Mouse (Mus musculus) heart, adult 11 months (tissue): ENCODE measurements around the gene Pmp22.

Experiments used
- DNase-seq: peaks from one replicate; pipeline ENCODE4 v3.0.0; 2022

Gene Pmp22

DNA sequence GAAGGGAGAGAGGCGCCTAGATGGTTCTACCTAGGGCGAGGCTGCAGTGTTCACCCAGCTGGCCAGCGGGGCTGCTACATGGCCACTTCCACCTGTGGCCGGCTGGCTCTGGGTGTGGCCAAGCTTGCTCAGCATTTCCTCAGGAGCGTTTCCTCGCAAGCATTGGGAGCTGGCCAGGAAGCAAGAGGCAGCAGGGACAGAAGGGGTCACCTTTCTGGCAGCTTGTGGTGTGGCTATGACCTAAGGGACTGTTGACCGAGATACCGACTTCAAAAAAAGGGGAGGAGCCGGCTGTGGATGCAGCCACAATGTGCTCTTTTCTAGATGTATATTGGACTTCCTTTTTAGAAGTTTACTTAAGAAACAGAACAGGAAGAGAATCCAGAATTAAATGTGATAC is 593 bp downstream of the Pmp22 start:
- DNase-seq, result peak; percentile 97

DNA sequence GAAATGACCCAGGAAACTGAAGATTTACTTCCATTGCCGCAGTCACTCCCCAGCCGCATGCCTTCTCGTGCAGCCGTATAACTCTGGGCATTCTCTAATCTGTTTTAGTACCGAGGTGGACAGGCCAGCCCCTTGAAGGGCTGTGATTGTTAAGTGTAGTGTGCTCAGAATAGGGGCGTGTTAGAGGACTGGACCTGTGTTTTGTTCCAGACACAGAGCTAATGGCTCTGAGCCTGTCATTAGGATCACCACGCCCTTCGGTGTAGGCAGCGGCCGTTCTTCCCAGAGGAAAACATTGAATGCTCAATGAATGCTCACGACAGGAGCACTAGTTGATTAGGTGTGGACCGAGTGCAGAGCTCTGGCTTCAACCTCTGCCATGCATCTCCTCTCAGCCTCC is 1.1 kb downstream of the Pmp22 start:
- DNase-seq, result peak; percentile 95

DNA sequence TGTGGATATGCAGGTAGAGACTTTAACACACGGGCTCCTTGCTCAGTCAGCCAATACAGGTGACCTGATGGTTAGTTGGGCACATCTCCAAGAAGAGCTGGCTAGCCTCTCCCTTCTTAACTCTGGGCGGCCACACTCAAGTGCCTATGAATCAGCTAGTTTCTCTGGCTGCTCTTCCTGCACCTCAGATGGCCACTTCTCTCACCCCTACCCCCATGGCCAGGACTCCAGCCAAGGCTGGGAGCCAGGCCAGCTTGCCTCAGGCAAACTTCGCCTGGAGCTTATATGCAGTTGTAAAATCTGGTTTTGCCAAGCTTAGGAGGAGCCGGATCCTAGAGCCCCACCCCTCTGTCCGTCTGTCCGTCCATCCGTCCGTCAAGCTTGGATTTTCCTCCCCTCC is 1.7 kb downstream of the Pmp22 start:
- DNase-seq, result peak; percentile 99

DNA sequence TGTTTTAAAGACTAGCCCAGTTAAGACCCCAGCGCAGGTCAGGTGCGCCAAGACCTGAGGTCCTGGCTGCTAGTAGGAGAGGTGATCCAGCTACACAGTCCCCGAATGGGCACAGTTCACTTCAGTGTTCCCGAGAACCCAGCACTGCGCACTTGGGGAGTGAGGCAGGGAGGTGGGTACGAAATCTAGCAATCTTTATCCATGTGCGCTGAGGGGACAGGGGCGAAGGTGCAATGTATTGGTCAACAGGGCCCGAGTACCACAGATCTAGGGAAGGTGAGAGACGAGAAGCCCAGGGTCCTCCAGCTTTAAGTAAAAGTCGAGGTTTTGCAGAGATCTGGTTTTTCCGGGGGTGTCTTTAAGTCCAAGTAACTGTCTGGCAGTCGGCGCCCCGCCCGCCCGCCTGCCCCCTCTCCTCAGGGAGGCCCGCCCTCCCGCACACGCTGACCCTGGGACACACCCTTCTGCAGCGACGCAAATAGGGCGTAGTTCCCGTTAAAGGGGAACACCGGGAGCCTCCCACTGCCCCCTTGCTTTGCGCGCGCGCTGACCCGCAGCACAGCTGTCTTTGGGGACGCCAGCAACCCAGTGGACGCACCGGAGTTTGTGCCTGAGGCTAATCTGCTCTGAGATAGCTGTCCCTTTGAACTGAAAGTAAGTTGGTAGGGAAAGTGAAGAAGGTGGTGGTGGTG is 2.4 kb downstream of the Pmp22 start:
- peak; percentile 99 for DNase-seq

DNA sequence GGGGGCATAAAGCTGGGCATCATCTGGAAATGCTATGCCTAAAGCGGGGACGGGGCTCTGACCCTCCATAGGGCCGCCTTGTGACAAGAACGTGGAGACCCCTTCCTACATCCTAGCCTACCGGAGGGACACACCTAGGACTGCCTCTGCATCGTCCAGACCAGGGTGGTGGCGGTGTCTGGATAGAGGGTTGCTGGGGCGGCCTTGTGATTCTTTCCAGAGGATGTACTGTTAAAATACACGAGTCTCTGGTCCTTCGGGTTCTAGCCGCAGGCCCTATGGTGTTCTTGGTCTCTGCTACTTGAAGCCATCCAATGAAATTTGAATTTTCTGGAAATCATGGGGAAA is 2.9 kb downstream of the Pmp22 start:
- no peak for DNase-seq

DNA sequence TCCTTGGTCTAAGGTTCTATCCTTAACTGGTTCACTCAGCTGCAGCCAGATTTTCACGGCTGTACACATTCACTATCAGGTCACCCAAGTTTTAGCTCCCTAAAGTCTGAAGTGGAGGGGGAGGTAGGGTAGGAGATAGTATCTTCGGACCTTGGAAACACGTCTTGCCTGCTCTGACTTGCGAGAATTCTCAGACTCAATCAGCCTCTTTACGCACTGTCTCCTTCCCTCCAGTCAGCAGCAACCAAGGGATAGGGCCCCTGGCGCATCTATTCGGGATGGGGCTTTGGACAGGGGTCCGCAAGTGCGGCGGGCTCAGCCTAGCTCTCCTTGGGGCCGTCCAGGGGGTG is 3.3 kb downstream of the Pmp22 start:
- DNase-seq, result no peak

DNA sequence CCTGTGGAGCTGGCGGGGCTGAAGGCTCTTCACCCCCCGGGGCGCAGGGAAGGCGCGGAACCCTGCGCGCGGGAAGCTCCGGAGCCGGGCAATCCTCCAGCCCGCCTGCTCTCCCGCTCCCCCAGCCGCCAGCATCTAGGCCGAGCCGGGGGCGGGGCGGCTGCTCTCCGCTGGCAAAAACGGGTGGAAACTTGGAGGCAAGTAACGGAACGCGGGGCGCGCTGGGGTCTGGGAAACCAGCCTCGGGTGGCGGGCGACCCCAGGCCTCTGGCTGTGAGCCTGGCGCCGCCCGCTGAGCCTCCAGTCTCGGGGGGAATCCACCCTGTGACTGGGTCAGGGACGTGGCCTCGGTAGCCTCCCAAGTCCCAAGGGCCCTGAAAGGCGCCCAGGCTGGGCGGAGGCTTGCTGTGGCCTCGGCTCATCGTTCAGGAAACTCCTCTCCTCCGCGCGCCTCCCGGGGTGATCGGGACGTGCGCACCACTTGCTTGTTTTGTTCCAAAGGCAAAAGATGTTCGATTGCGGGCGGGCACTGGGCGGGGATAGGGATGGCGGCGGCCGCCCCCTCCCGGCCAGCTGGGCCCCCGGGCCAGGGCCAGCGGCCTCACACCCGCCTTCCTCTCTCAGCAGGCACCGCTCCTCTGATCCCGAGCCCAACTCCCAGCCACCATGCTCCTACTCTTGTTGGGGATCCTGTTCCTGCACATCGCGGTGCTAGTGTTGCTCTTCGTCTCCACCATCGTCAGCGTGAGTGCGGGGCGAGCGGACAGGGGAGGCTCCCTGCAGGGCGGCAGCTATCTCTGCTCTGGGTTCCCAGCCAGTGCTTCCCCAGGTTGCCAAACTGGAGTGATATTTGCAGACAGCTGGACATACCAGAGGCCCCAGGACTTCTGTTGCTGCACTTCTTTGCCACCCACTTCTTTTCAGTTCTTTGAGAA is 4.0 kb downstream of the Pmp22 start:
- peak; percentile 99 for DNase-seq

DNA sequence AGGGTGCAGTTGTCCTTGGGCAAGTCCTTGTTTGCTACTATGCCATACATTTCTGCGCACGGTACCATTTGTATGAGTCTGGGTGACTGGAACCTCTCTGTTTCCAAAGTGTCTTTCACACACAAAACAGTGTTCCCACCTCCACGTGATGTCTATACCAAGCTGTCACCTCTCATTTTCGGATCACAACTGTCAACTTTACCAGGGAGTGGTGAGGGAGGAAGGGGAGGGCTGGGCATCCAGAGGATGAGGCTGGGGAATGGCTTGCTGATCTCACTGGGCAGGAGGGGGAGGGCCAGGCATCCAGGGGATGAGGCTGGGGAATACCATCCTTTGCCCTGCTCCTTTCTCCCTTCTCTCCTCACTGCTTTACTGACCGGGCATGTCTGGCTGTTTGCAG is 5.2 kb downstream of the Pmp22 start:
- peak; percentile 91 for DNase-seq

DNA sequence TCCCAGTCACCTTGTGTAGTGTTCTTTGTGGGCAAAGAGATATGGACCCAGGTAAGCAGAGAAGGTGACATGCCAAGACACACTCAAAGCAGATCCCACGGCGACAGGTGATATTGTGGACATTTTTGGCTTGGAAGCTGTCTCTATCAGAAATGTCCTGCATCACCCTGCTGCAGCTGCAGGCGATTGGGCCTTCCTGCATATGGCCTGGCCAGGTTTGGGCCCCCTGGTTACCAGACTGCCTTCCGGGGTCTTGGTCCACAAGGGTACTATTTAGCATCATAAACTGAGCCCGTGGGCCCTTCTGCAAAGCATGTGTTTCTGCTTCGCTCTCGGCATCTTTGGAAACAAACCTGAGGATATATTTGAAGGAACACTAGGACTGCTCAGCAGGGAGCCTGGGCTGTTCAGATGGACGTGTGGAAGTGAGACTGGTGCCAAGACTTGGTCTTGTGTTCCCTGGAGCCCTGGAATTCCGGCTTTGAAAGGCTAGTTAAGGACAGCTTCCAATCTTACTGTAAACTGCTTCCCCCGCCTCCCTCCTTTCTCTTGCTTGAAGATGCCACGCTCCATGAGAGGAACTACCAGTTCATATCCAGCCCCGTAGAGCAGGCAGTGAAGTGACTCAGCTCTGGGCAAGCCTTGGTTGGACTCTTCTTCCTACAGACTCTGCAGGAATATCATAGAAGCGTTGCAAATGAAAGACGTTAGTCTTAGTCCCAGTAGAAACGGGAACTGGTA is 6.1 kb downstream of the Pmp22 start:
- peak; percentile 92 for DNase-seq

DNA sequence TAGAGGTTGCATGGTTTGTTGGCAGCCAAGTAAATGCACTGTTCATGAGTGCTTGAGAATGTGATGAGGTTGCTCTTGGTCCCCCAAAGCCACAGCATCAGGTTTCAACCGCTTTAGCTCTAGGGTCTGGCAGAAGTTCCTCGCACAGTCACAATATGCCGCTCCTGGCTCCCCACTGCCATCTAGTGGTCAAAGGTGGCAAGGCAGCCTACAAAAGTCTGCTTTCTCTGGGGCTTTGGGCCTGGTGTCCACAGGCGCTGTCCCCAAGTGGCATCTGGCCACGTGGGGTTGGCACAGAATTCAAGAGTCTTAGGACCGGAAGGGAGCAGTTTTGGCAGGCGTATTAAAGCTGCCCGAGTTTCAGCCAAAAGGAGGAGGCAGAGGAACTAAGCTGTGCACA is 6.8 kb downstream of the Pmp22 start:
- peak; percentile 99 for DNase-seq

DNA sequence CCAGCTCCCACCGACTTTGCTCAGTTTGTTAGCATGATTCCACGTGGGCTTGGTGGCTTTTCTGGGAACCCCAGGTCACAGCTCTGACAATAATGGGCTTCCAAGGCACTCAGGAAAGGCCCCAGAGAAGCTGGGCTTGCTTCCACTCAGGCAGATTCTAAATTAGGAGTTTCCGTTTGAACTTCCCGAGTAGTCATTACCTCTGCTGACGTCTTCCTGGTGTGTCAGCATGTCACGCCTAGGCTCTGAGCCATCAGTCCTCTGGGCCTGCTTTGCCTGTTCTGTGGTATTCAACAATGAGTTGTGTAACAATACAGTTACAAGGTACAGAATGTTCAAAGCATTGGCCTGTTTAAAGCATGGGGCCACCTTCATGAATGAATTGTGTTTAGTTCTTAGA is 7.4 kb downstream of the Pmp22 start:
- DNase-seq, result peak; percentile 99

DNA sequence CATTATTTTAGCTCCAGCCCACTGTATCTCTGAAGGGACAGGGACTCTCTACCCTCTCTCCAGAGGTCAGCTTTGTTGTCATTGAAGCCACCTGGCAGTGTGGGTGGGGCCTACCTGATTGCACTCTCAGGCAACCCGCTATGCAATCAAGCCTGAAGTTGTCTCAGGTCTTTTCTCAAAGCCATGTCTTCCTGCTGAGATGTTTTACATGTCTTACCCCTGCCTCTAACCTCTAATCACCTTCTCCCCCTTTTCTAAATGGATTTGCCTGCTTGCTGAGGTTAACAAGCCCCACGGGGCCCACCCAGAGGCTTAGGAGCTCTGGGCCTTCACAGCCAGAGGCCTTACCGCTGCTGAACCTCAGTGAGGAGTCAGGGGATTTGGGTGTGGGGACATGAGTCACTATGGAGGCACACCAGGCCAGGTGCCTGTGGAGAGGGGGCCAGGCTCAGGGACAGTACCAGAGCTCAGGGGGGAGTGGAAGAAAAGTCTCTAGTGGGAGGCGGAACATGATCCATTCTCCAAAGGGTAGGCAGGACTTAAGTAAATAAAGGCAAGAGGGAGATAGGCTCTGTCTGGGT is 8.1 kb downstream of the Pmp22 start:
- DNase-seq, result peak; percentile 92

DNA sequence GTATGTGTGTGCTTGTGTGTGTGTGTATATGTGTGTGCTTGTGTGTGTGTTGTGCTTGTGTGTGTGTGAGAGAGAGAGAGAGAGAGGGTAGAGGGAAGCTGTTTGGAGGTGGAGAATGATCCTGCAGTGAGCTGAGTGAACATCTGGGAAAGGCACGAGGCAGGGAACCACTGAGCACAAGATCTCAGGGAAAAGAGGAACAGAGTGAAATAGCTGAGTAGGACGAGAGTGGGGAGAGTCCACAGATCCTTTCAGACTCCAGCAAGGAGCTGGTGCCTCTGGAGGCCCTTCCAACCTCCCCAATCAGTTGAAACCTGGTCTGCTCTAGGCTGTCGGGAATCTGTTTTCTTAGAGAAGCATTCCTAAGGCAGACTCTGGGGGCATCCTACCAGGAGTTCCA is 10.0 kb downstream of the Pmp22 start:
- peak; percentile 94 for DNase-seq

DNA sequence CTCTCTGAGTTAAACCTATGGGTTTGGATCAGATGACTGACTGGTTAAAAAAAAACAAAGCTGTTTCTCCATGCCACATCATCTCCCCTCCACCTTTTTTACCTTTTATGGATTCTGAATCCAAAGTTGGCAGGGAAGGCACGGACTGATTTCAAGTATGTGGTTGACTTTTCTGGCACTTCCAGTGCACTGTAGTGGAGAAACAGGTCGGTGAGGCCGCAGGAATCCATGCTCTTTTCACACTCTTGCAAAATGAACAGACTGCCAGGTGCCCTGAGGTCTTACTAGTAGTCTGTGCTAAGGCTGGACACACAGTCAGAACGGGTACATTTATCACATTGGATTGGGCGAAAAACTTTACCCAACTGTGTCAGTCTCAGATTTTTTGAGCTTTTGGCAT is 13.5 kb downstream of the Pmp22 start:
- DNase-seq, result no peak

DNA sequence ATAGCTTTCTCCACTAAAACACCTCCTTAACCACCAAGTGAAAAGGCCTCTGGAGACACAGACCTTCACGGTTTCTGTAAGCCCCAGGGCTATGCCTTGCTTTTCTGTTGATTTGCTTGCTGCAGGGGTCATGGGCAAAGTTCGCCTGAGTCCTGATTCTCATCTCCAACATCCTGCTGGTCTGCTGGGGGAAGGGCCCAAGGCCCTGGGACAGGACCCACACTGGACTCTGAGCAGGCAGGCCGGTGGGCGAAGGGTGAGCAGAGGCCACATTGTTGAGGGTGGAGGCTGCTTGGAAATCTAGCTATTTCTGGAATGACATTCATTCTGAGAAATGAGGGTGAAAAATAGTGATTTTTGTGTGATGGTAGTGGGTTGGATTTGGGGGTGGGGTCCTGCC is 14.0 kb downstream of the Pmp22 start:
- DNase-seq, result no peak

DNA sequence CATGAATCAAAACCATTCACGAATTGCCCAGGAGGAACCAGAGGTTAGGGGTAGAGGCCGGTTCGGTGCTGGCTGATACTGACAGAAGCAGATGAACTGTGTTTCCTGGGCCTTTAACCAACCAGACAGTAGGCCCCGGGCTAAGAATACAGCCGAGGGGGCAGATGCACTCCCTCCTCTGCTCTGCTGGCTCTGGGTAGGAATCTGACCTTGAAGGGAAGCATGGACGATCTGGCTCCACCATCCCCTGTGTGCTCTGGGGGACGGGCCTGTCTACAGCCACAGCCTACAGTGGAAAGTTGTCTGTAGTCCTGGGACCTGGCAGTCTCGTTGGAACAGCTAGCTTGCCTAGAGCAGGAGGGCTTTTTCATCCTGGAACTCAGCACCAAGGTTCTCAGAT is 14.7 kb downstream of the Pmp22 start:
- peak; percentile 97 for DNase-seq

DNA sequence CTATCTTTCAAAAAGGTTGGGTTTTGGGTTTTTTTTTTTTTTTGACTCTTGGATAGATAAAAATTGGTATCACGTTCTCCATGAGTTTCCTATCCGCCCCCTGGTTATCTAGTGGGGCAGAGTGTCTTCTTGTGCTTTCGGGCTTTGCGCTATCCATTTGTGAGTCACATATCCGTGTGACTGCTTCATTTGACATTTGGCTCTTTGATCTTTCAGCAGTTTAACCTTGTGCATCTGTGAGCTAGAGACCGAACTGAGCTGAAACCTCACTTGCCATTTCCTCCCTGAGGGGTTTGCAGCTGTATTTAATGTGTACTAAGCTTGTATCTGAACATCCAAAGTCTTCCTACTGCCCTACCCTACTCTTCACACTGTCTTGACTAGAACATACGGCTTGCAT is 17.8 kb downstream of the Pmp22 start:
- no peak for DNase-seq

DNA sequence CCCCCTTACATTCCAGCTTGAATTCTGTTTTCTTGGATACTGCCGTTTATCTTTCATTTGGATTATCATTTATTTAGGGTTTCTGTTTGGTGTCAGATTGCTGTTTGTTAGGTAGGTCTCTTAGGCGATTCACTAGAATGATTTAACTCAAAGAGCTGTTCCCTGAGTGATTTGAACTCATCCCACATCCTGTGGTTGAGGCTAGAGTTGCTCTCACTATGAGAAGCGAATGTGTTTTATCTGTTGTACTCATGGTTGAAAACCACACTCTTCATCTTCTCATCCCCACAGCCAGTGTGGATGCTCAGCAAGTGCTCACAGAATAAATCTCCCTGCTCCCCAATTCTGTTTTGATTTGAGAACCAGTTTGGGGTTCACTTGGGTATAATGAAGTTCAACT is 19.5 kb downstream of the Pmp22 start:
- no peak for DNase-seq

DNA sequence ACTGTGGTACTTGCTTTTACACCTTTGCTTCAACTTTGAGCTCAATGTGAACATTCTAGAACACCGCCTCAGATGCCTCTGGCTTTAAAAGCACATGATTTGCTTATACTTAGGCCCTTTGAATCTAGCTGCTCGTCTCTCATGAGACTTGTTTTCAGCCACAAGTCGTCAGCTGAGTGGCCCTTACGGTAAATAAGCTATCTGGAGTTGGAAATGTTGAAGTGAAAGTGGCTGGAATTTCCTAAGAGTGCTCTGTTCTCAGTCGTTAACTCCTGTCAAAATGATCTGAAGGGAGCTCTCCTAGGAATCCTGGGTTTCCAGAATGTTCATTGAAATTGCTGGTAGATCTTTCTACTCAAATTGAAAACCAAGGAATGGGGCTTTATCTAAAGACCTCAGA is 23.1 kb downstream of the Pmp22 start:
- DNase-seq, result no peak

DNA sequence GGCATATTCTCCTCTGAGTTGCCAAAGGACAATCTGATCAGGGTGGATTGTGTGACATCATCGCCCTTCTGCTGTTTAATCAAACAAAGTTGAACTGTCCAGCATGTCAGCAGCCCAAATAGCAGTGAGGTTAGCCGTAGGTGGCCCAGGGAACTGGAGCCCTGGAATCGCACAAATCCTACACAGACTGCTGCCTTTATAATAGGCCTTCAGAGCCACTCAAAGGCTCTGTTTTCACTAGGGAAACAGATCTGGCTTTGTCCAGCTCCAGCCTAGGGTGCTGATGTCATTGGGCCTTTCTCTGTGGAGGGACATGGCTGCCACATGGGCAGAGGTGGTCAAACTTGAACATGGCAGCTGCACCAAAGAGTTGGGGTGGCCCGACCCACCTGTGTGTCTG is 28.3 kb downstream of the Pmp22 start:
- peak; percentile 87 for DNase-seq

DNA sequence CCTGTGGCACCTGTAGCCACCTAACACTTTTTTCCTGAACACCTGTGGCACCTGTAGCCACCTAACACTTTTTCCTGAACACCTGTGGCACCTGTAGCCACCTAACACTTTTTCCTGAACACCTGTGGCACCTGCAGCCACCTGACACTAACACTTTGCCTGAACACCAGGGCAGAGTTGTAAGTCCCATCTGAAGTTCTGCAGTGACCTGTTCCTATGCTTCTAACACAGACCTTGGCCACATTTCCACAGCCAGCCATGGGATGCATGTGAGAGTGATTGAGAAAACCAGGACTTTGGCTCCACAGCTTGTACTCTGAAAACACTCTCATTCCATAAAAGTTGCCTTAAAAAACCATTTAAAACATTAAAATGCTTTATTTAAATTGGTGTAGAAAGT is 32.1 kb downstream of the Pmp22 start:
- DNase-seq, result peak; percentile 60

DNA sequence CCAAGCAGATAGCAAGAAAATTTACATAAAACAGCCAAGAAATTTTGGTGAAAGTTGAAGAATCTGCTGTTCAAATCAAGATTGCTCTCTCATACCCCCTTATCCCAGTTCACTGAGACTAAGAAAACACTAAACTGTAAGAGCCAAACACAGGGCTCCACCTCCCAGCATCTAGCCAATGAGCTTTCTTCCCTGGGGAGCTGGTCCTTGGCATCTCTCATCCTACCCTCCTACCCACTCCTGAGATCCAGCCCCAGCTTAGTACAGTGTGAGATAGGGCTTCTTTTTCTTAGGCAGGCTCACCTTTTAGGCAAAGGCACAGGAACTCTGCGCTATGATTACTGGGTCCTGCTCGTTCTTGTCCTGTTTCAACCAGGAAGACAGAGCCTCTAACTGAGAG is 34.0 kb downstream of the Pmp22 start:
- DNase-seq, result peak; percentile 95

DNA sequence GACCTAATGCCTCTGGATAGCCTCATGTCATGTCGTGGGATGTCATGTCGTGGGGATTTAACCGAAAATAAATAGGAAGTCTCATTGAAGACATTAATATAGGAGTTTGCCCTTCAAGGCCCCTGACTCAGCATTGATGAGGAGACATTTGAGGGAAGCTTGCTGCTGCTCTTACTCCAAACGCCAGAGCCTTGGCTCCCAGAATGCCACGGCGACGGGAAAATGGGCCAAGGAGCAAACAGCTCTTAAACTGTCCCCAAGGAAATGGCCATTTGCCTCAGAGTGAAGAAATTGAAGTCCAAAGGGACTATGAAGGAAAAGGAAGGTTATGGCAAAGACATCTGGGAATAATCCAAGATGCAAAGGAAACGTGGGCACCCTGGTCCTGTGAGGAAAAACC is 34.8 kb downstream of the Pmp22 start:
- DNase-seq, result peak; percentile 90
